Mouse (Mus musculus) lung, adult 2 months (tissue): ENCODE data around the gene Xpo1. TPM values are rescaled to one million over a fixed set of nuclear protein-coding genes. Genes with fewer than 3 reads are reported as not detected.

ENCODE experiments used
- DNase-seq: peaks from one replicate; pipeline ENCODE4 v3.0.0; 2022
- H3K4me1 ChIP-seq: fragments of 200-500 bp; 2 replicates; pipeline ENCODE4 v1.6.1; 2011; ENCODE audit warnings: low read length; ENCODE audit not compliant: control insufficient read depth, insufficient read depth
- H3K4me3 ChIP-seq: fragments of 200-500 bp; replicated peaks from 2 replicates; pipeline ENCODE3; 2011; ENCODE audit warnings: low read depth, mild to moderate bottlenecking, control low read depth, low read length; ENCODE audit errors: extremely low read depth
- CTCF ChIP-seq: fragments of 200-500 bp; IDR thresholded peaks from 2 replicates; pipeline ENCODE4 v1.5.1; 2011; ENCODE audit warnings: mild to moderate bottlenecking, low read length, control low read depth; ENCODE audit not compliant: insufficient read depth
- POLR2A ChIP-seq: fragments of 200-500 bp; IDR thresholded peaks from 2 replicates; pipeline ENCODE4 v1.6.1; 2011; ENCODE audit warnings: low read depth, mild to moderate bottlenecking, control low read depth, low read length, borderline replicate concordance; ENCODE audit errors: extremely low read depth
- WGBS: fragments of 180-500 bp; shearing (Covaris S2); methylation state at CpG from one replicate; pipeline ENCODE4 v1.1.7; 2018; 5-methylcytosine and 5-hydroxymethylcytosine counted together
- polyA plus RNA-seq: library from polyadenylated mRNA; depleted of rRNA; stranded (reverse); fragments of >200 nt; gene quantifications from 2 replicates; pipeline ENCODE4 v1.2.3, GENCODE M21; 2012; rRNA removed

Gene Xpo1
- polyA plus RNA-seq: 5.6 and 7.1 TPM in 2 replicates

DNA sequence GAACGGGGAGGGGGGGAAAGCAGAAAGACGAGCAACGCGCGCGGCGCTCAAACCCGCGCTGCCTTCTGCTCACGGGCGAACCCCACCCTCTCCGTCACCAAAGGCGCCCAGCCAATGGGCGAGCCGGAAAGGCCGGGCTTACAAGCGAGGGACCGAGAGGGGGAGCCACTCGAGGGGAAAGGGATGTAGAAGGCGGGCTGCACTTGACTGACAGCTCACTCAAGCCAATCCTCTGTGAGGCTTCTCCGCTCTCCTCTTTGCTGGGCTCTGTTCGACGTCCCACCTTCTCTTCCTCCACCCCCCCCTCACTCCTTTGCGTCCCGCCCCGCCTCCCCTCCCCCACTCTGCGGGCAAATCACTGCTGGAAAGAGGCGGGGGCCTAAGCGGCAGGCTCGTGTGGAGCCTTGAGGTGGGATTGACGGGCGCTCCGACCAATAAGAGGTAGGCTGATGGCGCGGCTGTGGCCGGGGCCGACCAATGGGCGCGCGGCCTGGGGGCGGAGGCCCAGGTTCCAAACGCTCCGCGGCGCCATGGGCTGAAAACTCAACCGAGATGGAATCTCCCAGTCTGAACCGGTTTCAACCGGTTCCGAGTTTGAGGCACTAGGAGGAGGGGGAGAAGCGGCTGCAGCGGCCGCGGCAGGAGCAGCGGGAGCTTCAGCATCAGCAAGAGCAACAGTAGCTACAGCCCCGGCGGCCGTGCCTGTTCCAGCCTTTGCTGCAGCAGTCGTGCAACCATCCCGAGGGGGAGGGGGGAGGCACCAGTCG lies at the start of gene Xpo1:
TSS of gene Xpo1 (plus strand) at position 615 of the 767 bp plus-strand sequence.
- WGBS: under 1% methylated on average over 59 of the region's 60 CpGs
- Histone ChIP-seq H3K4me3 (peak within 1 kb of the TSS; percentile 96), H3K4me1 (peaks cover 9% of the 10 kb centered on the region)
- TF ChIP-seq CTCF (peak; percentile 36), POLR2A (peak; percentile 83)
- DNase-seq: peak; percentile 100

DNA sequence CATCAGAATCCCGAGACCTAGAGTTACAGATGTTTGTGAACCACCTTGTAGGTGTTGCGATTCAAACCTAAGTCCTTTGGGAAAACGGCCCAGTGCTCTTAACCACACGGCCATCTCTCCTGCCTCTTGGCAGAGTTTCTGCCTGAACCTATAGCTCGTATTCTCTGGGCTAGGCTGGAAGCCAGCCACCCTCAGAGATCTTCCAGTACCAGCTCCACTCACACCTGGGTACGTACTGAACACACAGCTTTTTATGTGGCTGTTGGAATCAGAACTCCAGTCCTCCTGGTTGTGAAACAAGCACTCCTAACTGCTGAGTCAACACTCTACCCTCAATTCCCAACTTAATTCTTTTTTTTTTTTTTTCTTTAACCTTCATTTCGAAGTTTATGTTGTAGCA lies 46.1 kb upstream of the Xpo1 start:
- no peak for DNase-seq
- Histone ChIP-seq H3K4me1 (0 out of 2 replicates have a peak, but pooled peaks cover 3% of the 10 kb centered on the region), H3K4me3 (no peak overlapping the region)
- TF ChIP-seq POLR2A (no peak), CTCF (no peak)
- 67% methylated on average over 7 of the region's 7 CpGs for WGBS

DNA sequence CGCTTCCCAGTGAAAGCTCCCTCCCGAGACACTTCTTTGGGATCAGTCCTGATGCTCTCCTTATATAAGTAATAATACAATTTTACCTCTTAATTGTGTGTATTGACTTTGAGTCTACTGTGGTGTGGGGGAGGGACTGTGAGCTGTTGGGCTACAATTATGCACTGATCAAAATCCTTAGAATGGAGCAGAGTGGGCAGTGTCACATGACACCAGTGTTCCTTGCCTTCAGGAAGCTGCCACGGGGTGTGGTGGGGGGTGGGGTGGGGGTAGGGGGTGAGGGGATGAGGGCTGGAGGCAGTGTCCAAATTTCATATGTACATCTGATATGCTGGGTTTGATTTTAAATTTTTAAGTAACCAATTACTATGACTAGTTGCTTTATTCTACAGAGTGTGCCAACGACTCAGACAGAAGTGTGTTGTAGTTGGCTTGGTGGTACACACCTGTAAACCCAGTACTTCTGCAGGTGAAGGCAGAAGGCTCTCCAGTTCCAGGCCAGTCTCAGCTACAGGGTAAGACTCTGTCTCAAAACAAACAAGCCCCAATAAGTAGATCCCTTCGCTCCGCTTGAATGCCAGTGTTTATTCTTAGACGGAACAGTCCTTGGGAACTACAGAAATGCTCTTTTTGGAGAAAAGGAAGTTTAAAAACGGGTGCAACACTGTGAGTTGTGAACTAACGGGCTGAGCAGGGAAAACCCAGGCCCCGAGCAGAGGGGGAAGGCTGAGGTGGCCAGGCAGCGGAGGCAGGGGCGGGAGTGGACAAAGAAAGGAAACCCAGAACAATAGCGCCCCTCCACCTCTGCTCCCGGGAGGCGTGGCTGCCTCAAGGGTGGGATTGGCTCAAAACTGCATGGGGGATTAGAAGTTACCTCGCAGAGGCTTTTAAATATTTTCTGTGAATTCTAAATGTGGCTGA lies 45.0 kb upstream of the Xpo1 start:
- Histone ChIP-seq H3K4me3 (peak overlapping the region; percentile 2), H3K4me1 (0 out of 2 replicates have a peak, but pooled peaks cover 3% of the 10 kb centered on the region)
- TF ChIP-seq CTCF: no peak
- TF ChIP-seq POLR2A: peak; percentile 29; the same call in 1 of the 2 replicates
- peak; percentile 37 for DNase-seq
- 15% methylated on average over 16 of the region's 16 CpGs for WGBS

DNA sequence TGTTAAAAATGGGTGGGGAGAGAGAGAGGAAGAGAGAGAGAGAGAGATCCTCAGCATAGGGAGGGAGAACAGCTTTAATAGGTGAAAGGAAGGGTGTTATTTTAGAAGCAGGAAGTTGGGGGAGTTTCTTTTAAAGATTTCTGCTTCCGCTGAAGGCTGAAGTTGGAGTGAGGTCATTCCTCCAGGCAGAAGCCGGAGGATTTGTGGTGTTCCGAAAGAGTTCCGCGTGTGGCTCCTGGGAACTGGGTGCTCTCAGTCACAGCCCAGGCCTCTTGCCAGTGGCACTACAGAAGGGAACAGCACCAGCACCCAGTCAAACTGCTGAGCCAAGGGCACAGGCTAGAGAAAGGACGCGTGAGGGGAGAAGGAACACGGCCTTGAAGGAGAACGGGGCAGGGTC lies 38.4 kb upstream of the Xpo1 start:
- Histone ChIP-seq H3K4me1 (no peaks in the 10 kb centered on the region), H3K4me3 (peak overlapping the region; percentile 53)
- peak; percentile 49; the same call in 1 of the 2 replicates for TF ChIP-seq POLR2A
- TF ChIP-seq CTCF: no peak
- 50% methylated on average over 9 of the region's 9 CpGs for WGBS
- peak; percentile 8 for DNase-seq

DNA sequence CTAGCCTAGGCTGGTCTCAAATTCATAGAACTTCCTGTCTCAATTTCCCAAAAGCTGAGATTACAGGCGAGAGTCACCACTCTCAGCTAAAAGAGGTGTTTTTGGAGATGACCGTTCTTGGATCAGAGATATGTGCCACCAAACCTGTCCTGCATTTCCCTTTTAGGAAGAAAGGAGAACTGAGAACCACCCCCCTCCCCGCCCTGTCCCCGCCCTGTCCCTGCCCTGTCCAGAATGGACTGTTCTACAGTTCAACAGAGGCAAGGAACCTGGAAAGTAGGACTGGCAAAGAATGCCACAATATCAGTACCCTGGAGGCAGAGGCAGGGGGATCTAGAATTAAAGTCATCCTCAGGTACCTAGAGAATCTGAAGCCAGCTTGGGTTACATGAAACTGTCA lies 19.8 kb upstream of the Xpo1 start:
- 71% methylated on average over 4 of the region's 4 CpGs for WGBS
- TF ChIP-seq POLR2A (no peak), CTCF (no peak)
- no peak for DNase-seq
- Histone ChIP-seq H3K4me3 (no peak overlapping the region), H3K4me1 (no peaks in the 10 kb centered on the region)

DNA sequence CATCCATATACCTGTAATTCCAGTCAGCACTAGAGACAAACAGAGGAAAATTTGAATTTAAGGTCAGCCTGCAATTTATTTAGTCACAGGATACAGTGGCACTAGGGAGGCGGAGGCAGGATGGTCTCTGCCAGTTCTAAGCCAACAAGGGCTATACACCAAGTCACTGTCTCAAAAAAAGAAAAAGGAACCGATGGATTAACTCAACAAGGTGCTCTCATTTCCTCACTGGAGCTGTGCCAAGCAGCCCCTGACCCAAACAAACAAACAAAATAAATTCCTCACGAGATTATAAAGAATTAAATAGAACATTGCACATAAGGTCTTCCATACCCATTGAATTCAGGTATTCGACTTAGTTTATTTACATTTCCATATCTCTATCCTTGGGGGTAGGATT lies 1.9 kb upstream of the Xpo1 start:
- H3K4me3 ChIP-seq: no peak overlapping the region
- DNase-seq: no peak
- 82% methylated on average over 4 of the region's 4 CpGs for WGBS
- peaks cover 9% of the 10 kb centered on the region for H3K4me1 ChIP-seq
- TF ChIP-seq POLR2A: no peak
- no peak for TF ChIP-seq CTCF

DNA sequence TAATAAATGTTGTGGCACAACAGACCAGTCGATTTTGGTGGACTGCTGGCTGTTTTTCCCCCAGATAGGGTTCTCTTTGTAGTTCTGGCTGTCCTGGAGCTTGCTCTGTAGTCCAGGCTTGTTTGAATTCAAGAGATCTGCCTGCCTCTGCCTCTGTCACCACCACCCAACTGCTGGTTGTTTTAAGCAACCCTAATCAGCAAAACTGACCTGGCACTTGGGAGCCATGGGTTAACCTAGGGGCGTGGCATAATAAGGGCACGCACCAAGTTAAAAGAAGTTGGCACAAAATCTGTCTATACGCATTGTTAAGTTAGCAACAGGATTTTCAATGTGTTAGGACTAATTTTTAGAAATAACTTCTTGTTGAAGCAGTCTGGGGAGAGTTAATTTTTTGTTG lies 1.3 kb upstream of the Xpo1 start:
- no peak for TF ChIP-seq POLR2A
- no peak for TF ChIP-seq CTCF
- Histone ChIP-seq H3K4me3 (no peak overlapping the region), H3K4me1 (peaks cover 9% of the 10 kb centered on the region)
- DNase-seq: no peak
- WGBS: 64% methylated on average over 4 of the region's 4 CpGs

DNA sequence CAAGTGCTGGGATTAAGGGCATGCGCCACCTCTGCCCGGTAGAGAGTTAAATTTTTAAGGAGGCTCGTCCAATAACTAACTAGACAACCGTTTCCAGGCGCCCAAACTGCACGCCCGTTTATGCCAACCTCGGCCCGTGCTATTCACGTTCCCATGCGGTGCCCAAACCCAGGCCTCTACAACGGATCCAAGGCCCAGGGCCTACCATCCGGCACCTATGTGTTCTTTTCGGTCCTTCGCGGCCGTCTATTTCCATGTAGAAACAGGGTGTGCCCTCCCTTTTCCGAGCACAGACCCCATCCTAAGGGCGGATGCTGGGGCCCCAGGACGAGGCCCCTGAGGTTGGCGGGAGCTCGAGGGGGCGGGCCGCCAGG lies 801 bp upstream of the Xpo1 start:
- 2% methylated on average over 24 of the region's 24 CpGs for WGBS
- TF ChIP-seq POLR2A: no peak
- no peak for TF ChIP-seq CTCF

DNA sequence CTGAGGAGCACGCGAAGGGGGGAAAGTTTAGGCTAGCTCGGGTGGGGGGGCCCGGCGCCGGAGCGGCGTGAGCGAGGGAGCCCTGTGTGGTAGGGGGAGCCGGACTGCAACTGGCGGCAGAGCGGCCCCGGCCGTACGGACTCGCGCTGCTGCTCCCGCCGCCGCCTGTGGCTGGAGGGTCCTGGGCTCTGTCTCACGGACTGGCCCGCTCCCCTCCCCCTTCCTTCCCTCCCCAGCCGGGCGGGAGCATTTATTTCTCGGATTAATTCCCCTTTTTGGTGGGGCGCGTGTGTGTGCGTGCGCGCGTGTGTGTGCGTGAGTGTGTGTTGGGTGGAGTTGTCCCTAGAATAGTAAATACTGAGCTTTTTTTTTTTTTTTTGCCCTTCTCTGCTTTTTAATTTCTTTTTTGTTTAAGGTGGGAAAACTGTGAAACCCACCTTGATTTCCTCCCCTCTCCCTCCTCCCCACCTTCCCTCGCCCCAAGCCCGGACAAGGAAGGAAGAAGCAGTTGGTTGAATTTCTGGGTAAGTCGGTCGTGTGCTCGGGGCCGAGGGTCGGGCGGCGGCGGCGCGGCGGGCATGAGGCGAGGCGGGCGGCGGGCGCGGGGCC lies 457 bp downstream of the Xpo1 start:
- WGBS: 2% methylated on average over 47 of the region's 51 CpGs
- no peak for DNase-seq
- H3K4me3 ChIP-seq: peak overlapping the region; percentile 96

More for the DNA sequence above, 801 bp upstream of the Xpo1 start:
- DNase-seq: no peak
- Histone ChIP-seq H3K4me1 (peaks cover 9% of the 10 kb centered on the region), H3K4me3 (peak overlapping the region; percentile 89)

More for the DNA sequence above, 457 bp downstream of the Xpo1 start:
- peaks cover 9% of the 10 kb centered on the region for H3K4me1 ChIP-seq
- no peak for TF ChIP-seq POLR2A
- no peak for TF ChIP-seq CTCF
